Mouse (Mus musculus) heart, embryonic 10.5 days (tissue): Measurements from ENCODE around the gene Vmn1r83. TPM values are rescaled to one million over a fixed set of nuclear protein-coding genes. Genes with fewer than 3 reads are reported as not detected.

Experiments used
- DNase-seq: peaks from one replicate; pipeline ENCODE4 v3.0.0-alpha.2; 2017; ENCODE audit warnings: low spot score
- H3K27ac ChIP-seq: fragments of 300-500 bp; sonication (generic); 2 replicates; pipeline ENCODE4 v1.5.1; 2016; ENCODE audit warnings: mild to moderate bottlenecking
- H3K27me3 ChIP-seq: fragments of 300-500 bp; sonication (generic); 2 replicates; pipeline ENCODE4 v1.6.1; 2016; ENCODE audit warnings: mild to moderate bottlenecking; ENCODE audit not compliant: poor library complexity, insufficient read depth, severe bottlenecking
- H3K36me3 ChIP-seq: fragments of 300-500 bp; sonication (generic); 2 replicates; pipeline ENCODE4 v1.6.1; 2016; ENCODE audit warnings: mild to moderate bottlenecking, moderate library complexity
- H3K4me1 ChIP-seq: fragments of 300-500 bp; sonication (generic); 2 replicates; pipeline ENCODE4 v1.6.1; 2016; ENCODE audit warnings: mild to moderate bottlenecking
- H3K4me3 ChIP-seq: fragments of 300-500 bp; sonication (generic); 2 replicates; pipeline ENCODE4 v1.5.1; 2016; ENCODE audit warnings: mild to moderate bottlenecking, moderate library complexity
- H3K9me3 ChIP-seq: fragments of 300-500 bp; sonication (generic); 2 replicates; pipeline ENCODE4 v1.6.1; 2016; ENCODE audit warnings: mild to moderate bottlenecking, moderate library complexity
- WGBS: fragments of 180-500 bp; shearing (Covaris S2); methylation state at CpG from one replicate; pipeline ENCODE4 v1.1.7; 2016; 5-methylcytosine and 5-hydroxymethylcytosine counted together
- microRNA-seq: library from miRNA; unstranded; fragments of <30 nt; microRNA quantifications from one replicate; pipeline ENCODE4, GENCODE M21; 2017
- polyA plus RNA-seq: library from polyadenylated mRNA; unstranded; fragments of >200 nt; fragmentation: Nextera tagmentation; extraction: Ambion mirVana; gene quantifications from 2 replicates; pipeline ENCODE4 v1.2.1, GENCODE M21; 2016

The Vmn1r83 gene
- not detected in 2 replicates for polyA plus RNA-seq

- peaks cover 12% of the 10 kb centered on the region for H3K9me3 ChIP-seq
- no peak within 1 kb of the TSS for H3K27ac ChIP-seq
- H3K36me3 ChIP-seq, result no peaks in the 10 kb centered on the region
- no peak within 1 kb of the TSS for H3K4me3 ChIP-seq
- no peaks in the 10 kb centered on the region for H3K4me1 ChIP-seq
- WGBS, result 74% methylated on average over 2 of the region's 2 CpGs
- no peak for DNase-seq
- H3K27me3 ChIP-seq, result no peaks in the 10 kb centered on the region
Observed at GRCm38 (mm10) chr7:12329381-12329780, at the start of gene Vmn1r83. TSS of gene Vmn1r83 (minus strand) at chr7:12329481.

- no peaks in the 10 kb centered on the region for H3K36me3 ChIP-seq
- 47% methylated on average over 1 of the region's 1 CpGs for WGBS
- H3K27me3 ChIP-seq, result no peaks in the 10 kb centered on the region
Observed at GRCm38 (mm10) chr7:12369173-12369572, 39.9 kb upstream of the Vmn1r83 start, which contains the start of gene Vmn1r84. TSS of gene Vmn1r84 (minus strand) at chr7:12369273.

GRCm38 (mm10) chr7:12300130-12300529, 29.2 kb downstream of the Vmn1r83 start, which contains the start of gene Vmn1r82:
TSS of gene Vmn1r82 (plus strand) at chr7:12300430.
- Histone ChIP-seq H3K4me1 (no peaks in the 10 kb centered on the region), H3K9me3 (0 out of 2 replicates have a peak, but pooled peaks cover 3% of the 10 kb centered on the region), H3K27me3 (no peaks in the 10 kb centered on the region), H3K4me3 (no peak within 1 kb of the TSS), H3K36me3 (no peaks in the 10 kb centered on the region), H3K27ac (no peak within 1 kb of the TSS)
- no peak for DNase-seq
- 50% methylated on average over 2 of the region's 2 CpGs for WGBS

More at GRCm38 (mm10) chr7:12369173-12369572, 39.9 kb upstream of the Vmn1r83 start, which contains the start of gene Vmn1r84:
- no peak within 1 kb of the TSS for H3K27ac ChIP-seq
- no peaks in the 10 kb centered on the region for H3K9me3 ChIP-seq
- H3K4me3 ChIP-seq, result no peak within 1 kb of the TSS
- DNase-seq, result no peak
- no peaks in the 10 kb centered on the region for H3K4me1 ChIP-seq

Small RNA genes within 50 kb of the gene (microRNA-seq; reads per million reads assigned to microRNA genes)
- gene Gm23521, result not detected

Other genes with a start within 250 kb of the Vmn1r83 start
- not detected in 2 replicates for gene Vmn1r78, start 179.2 kb downstream of the Vmn1r83 start, polyA plus RNA-seq
- not detected in 2 replicates for gene Vmn1r79, start 158.2 kb downstream of the Vmn1r83 start, polyA plus RNA-seq
- not detected in 2 replicates for gene Vmn1r80, start 140.2 kb downstream of the Vmn1r83 start, polyA plus RNA-seq
- gene Vmn1r81, start 61.2 kb downstream of the Vmn1r83 start, polyA plus RNA-seq, result not detected in 2 replicates
- not detected in 2 replicates for gene Vmn1r82, start 29.1 kb downstream of the Vmn1r83 start, polyA plus RNA-seq
- not detected in 2 replicates for gene Vmn1r84, start 39.8 kb upstream of the Vmn1r83 start, polyA plus RNA-seq
- gene Zfp551, start 93.3 kb upstream of the Vmn1r83 start, polyA plus RNA-seq, result 2.5 and 3.0 TPM in 2 replicates
- 17.7 and 19.3 TPM in 2 replicates for gene Zfp606, start 148.8 kb upstream of the Vmn1r83 start, polyA plus RNA-seq
- not detected in 2 replicates for gene 2900092C05Rik, start 183.0 kb upstream of the Vmn1r83 start, polyA plus RNA-seq